Mouse (Mus musculus): ENCODE data around the gene Gm5624. TPM values are rescaled to one million over a fixed set of nuclear protein-coding genes. Genes with fewer than 3 reads are reported as not detected.
"Not testable (repeated sequence)": the region's sequence is repeated elsewhere in the genome, so short reads cannot be mapped to it uniquely, and the experiment has no call there.

Gene Gm5624
- polyA plus RNA-seq (2015; fragmentation: Nextera tagmentation; extraction: Ambion mirVana): not detected in 2 replicates

DNA sequence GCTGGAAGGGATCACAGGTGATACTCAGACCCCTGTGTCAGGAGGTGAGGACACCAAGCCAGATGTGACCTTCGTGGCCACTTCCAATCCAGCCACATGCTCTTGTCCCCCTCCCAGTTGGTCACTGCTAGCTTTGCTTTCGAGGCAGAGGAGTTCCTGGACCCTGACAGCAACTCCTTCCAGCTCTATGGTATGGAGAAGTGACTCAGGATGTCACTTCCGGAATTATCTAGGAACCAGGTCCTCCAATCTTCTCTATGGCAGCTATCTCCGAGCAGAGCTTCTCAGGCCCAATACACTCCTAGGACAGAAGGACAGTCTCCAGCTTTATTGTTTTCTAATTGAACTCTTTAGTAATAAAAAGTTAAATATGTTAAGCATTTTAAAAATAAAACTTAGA lies at the start of gene Gm5624:
Gene Gm5624 (minus strand): TSS at position 202 of the 400 bp plus-strand sequence.
- not testable (repeated sequence) for H3K27ac ChIP-seq (replicated peaks); H3K4me2 ChIP-seq (replicated peaks); H3K27me3 ChIP-seq; H3K9me3 ChIP-seq (replicated peaks); H3K9ac ChIP-seq; H3K36me3 ChIP-seq; H3K4me1 ChIP-seq; H3K4me3 ChIP-seq (replicated peaks); ATAC-seq (ENCODE audit: insufficient number of reproducible peaks, low FRiP score, low TSS enrichment, low read depth)
- WGBS: 78% methylated on average over 4 of the region's 4 CpGs

DNA sequence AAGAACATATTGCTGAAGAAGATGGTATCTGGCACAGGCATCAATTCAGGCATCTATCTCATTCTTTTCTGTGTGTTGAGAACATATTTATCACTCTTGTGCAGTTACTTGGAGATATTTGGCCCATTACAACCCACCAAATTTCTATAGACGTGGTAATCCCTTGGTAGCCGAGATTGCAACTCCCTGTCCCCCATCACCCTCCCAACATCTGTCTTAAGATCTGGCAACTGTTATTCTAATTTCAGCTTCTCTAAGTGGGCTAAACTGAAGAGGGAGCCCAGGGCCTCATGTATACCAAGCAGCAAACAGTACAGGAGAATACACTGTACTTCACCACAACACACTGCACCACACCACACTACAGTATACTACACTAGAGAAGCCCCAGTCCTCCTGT lies 36.0 kb downstream of the Gm5624 start:
- not testable (repeated sequence) for H3K9ac ChIP-seq; H3K4me3 ChIP-seq (replicated peaks); ATAC-seq (ENCODE audit: insufficient number of reproducible peaks, low FRiP score, low TSS enrichment, low read depth); H3K4me2 ChIP-seq (replicated peaks); H3K36me3 ChIP-seq; H3K4me1 ChIP-seq; H3K27ac ChIP-seq (replicated peaks); H3K9me3 ChIP-seq (replicated peaks); H3K27me3 ChIP-seq
- 71% methylated on average over 2 of the region's 2 CpGs for WGBS

DNA sequence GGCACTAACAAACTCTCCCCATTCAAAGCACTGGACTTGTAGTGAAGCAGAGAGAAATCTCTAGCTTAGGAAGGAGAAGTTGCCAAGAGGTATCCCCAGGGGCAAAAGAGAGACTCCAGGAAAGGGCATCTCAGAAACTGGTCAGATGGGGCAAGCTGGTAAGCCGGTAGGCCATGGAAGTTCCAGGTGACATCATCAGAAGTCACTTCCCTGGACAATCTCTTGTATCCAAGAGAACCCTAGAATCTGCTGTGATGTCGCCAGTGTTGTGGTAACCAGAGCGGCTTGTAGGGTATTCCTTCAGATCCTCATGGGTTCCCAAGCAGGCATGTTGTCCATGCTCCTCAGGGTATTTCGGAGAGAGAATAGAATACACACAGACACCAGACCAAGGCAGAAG lies 44.9 kb downstream of the Gm5624 start, which contains the start of gene Gm8247:
Gene Gm8247 (plus strand): TSS at position 301 of the 400 bp plus-strand sequence.
- H3K4me2 ChIP-seq (replicated peaks); H3K36me3 ChIP-seq; H3K4me1 ChIP-seq; ATAC-seq (ENCODE audit: insufficient number of reproducible peaks, low FRiP score, low TSS enrichment, low read depth); H3K27me3 ChIP-seq; H3K9me3 ChIP-seq (replicated peaks); H3K27ac ChIP-seq (replicated peaks); H3K9ac ChIP-seq; H3K4me3 ChIP-seq (replicated peaks): not testable (repeated sequence)
- 92% methylated on average over 4 of the region's 4 CpGs for WGBS

DNA sequence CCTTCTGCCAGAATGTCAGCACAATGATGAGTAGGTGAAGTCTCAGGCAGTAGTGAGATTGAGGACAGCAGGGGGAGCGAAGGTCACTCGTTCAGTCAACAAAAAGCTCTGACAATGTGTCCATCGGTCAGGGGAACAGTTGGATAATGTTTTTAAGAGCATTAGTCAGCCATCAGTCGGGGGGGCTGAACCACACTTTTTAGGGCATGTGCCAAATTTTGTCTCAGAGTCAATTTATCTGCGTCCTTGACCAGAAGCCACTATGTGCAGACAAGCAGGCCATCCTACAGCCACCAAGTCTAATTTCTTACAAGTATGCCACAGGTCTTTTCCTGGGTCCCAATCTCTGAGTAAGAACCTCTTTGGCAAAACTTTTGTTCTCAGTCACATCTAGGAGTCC lies 79.8 kb downstream of the Gm5624 start:
- H3K4me2 ChIP-seq (replicated peaks); H3K27ac ChIP-seq (replicated peaks); H3K36me3 ChIP-seq; H3K4me3 ChIP-seq (replicated peaks); H3K9me3 ChIP-seq (replicated peaks); H3K4me1 ChIP-seq; H3K9ac ChIP-seq; ATAC-seq (ENCODE audit: insufficient number of reproducible peaks, low FRiP score, low TSS enrichment, low read depth); H3K27me3 ChIP-seq: not testable (repeated sequence)
- WGBS: 85% methylated on average over 4 of the region's 5 CpGs

- 88% methylated on average over 5 of the region's 5 CpGs for WGBS
- not testable (repeated sequence) for H3K36me3 ChIP-seq; H3K27me3 ChIP-seq; H3K4me1 ChIP-seq; H3K4me2 ChIP-seq (replicated peaks); H3K4me3 ChIP-seq (replicated peaks); H3K9me3 ChIP-seq (replicated peaks); H3K9ac ChIP-seq; ATAC-seq (ENCODE audit: insufficient number of reproducible peaks, low FRiP score, low TSS enrichment, low read depth); H3K27ac ChIP-seq (replicated peaks)
Measured at GRCm38 (mm10) chr14:44517976-44518375, 109.8 kb downstream of the Gm5624 start, which contains the start of gene Gm17093. Gene Gm17093, plus strand, starts transcription at chr14:44518276.

Other genes with a start within 250 kb of the Gm5624 start
- not detected in 2 replicates for gene Gm3371, start 217.2 kb downstream of the Gm5624 start, polyA plus RNA-seq (2015; fragmentation: Nextera tagmentation; extraction: Ambion mirVana)
- gene Gm8232, start 194.3 kb downstream of the Gm5624 start, polyA plus RNA-seq (2015; fragmentation: Nextera tagmentation; extraction: Ambion mirVana): not detected in 2 replicates
- not detected in 2 replicates for gene BC061237, start 135.5 kb downstream of the Gm5624 start, polyA plus RNA-seq (2015; fragmentation: Nextera tagmentation; extraction: Ambion mirVana)
- not detected in 2 replicates for gene Gm17093, start 109.7 kb downstream of the Gm5624 start, polyA plus RNA-seq (2015; fragmentation: Nextera tagmentation; extraction: Ambion mirVana)
- gene Gm8247, start 44.8 kb downstream of the Gm5624 start, polyA plus RNA-seq (2015; fragmentation: Nextera tagmentation; extraction: Ambion mirVana): not detected in 2 replicates
- gene Gm8257, start 78.5 kb upstream of the Gm5624 start, polyA plus RNA-seq (2015; fragmentation: Nextera tagmentation; extraction: Ambion mirVana): not detected in 2 replicates
- gene Gm8267, start 122.4 kb upstream of the Gm5624 start, polyA plus RNA-seq (2015; fragmentation: Nextera tagmentation; extraction: Ambion mirVana): not detected in 2 replicates
- gene Ptgdr, start 231.4 kb upstream of the Gm5624 start, polyA plus RNA-seq (2015; fragmentation: Nextera tagmentation; extraction: Ambion mirVana): 1.1 and 1.6 TPM in 2 replicates

Measured in embryonic facial prominence, embryonic 15.5 days (tissue).